Mouse (Mus musculus) G1E (cell line): Measurements from ENCODE around the gene Tbcel.

Experiments used
- CTCF ChIP-seq: IDR thresholded peaks from 2 replicates; pipeline ENCODE4 v1.5.1; 2012; ENCODE audit warnings: low read depth, low read length, inconsistent platforms, mixed read lengths
- GATA2 ChIP-seq: IDR thresholded peaks from 2 replicates; pipeline ENCODE4 v1.6.1; 2012; ENCODE audit warnings: low read depth, low read length, inconsistent platforms, borderline replicate concordance

DNA sequence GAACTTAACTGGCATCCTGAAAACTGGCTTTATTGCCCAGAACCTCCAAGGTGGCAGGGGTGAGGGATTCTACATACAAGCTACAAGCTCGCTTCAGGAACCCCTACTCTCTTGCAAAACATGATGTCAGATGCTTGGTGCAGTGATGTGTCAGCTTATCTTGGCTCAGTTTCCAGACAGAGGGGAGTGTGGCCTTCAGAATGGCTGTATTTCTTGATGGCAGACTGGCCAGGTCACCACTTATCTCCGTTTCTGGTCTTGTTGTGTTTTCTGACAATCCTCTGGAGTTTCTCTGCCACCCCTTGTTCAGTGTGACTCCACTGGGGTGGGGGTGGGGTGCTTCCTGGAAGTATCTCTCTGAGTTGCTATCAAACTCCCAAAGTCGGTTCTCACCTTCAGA lies 24.3 kb upstream of the Tbcel start:
- TF ChIP-seq CTCF, result no peak
- TF ChIP-seq GATA2, result no peak
